7 mouse cellular contexts compared by ENCODE assay signal in genomic region chr6:39416654-39417053, GRCm38 (mm10). TPM values are rescaled to one million over a fixed set of nuclear protein-coding genes. Genes with fewer than 3 reads are reported as not detected.
DNase-seq lines count a peak whose midpoint lies in the region; ATAC-seq and TF ChIP-seq lines count a peak whose summit lies in the region.
"Not testable (repeated sequence)": the region's sequence is repeated elsewhere in the genome, so short reads cannot be mapped to it uniquely, and the experiment has no call there.

No protein-coding gene starts in this region.

- ATAC-seq in liver, embryonic 12.5 days; liver, embryonic 15.5 days (ENCODE audit: insufficient read depth); neural tube, embryonic 13.5 days (ENCODE audit: low read depth): not testable (repeated sequence)

- H3K27ac ChIP-seq in ES-Bruce4 (ENCODE audit: insufficient read depth, low read length): peak overlapping the region; percentile 99
- H3K27ac ChIP-seq in liver, embryonic 12.5 days: peak overlapping the region; percentile 70; the same call in 1 of the 2 replicates
- peak overlapping the region; percentile 77 for H3K27ac ChIP-seq in liver, embryonic 15.5 days (replicated peaks)
- H3K27ac ChIP-seq in neural tube, embryonic 13.5 days (replicated peaks): not testable (repeated sequence)

- peak overlapping the region; percentile 83 for H3K4me3 ChIP-seq in ES-Bruce4 (ENCODE audit: low read depth, low read length)
- H3K4me3 ChIP-seq in erythroblast, embryonic 14.5 days (replicated peaks): peak overlapping the region; percentile 82
- peak overlapping the region; percentile 35 for H3K4me3 ChIP-seq in liver, embryonic 12.5 days
- peak overlapping the region; percentile 99 for H3K4me3 ChIP-seq in liver, embryonic 15.5 days (replicated peaks)
- H3K4me3 ChIP-seq in neural tube, embryonic 13.5 days: not testable (repeated sequence)

- H3K4me1 ChIP-seq in ES-Bruce4 (ENCODE audit: control insufficient read depth, insufficient read depth, low read length): not testable (repeated sequence)
- H3K4me1 ChIP-seq in erythroblast, embryonic 14.5 days (ENCODE audit: control insufficient read depth): peaks cover 56% of the 10 kb centered on the region
- H3K4me1 ChIP-seq in liver, embryonic 12.5 days: peaks cover 40% of the 10 kb centered on the region
- peaks cover 50% of the 10 kb centered on the region for H3K4me1 ChIP-seq in liver, embryonic 15.5 days (replicated peaks)
- peaks cover 38% of the 10 kb centered on the region for H3K4me1 ChIP-seq in neural tube, embryonic 13.5 days (replicated peaks)

- not testable (repeated sequence) for TF ChIP-seq CTCF in ES-Bruce4 (IDR thresholded peaks at IDR 0.05; ENCODE audit: low read depth, low read length)

- TF ChIP-seq POLR2A in ES-Bruce4 (IDR thresholded peaks at IDR 0.05; ENCODE audit: insufficient read depth, low read length): not testable (repeated sequence)

- H3K4me2 ChIP-seq in liver, embryonic 12.5 days: peak overlapping the region; percentile 43
- peak overlapping the region; percentile 69 for H3K4me2 ChIP-seq in liver, embryonic 15.5 days
- 0 out of 2 replicates have a peak overlapping the region, but pooled peaks have one; percentile 16 for H3K4me2 ChIP-seq in neural tube, embryonic 13.5 days

- 0 out of 2 replicates have a peak, but pooled peaks have one; percentile 63 for TF ChIP-seq EP300 in ES-Bruce4 (IDR thresholded peaks at IDR 0.05; ENCODE audit: insufficient read depth, low read depth, low read length)

- not testable (repeated sequence) for H3K9me3 ChIP-seq in ES-Bruce4 (replicated peaks; ENCODE audit: control insufficient read depth, insufficient read depth, low read length, poor library complexity, severe bottlenecking); erythroblast, embryonic 14.5 days (ENCODE audit: control insufficient read depth, low read length); liver, embryonic 12.5 days (replicated peaks); liver, embryonic 15.5 days (replicated peaks); neural tube, embryonic 13.5 days

- peak; percentile 82 for DNase-seq in R1 (ENCODE audit: low read depth, low spot score)
- peak; percentile 13 for DNase-seq in lung, postnatal 36 days

- peak overlapping the region; percentile 96 for H3K9ac ChIP-seq in ES-Bruce4 (ENCODE audit: low read depth, poor library complexity, severe bottlenecking)
- H3K9ac ChIP-seq in liver, embryonic 12.5 days: peak overlapping the region; percentile 40; the same call in 1 of the 2 replicates
- peak overlapping the region; percentile 46; the same call in 1 of the 2 replicates for H3K9ac ChIP-seq in liver, embryonic 15.5 days
- not testable (repeated sequence) for H3K9ac ChIP-seq in neural tube, embryonic 13.5 days

- H3K36me3 ChIP-seq in ES-Bruce4 (ENCODE audit: control insufficient read depth, insufficient read depth, low read length, poor library complexity, severe bottlenecking): peaks cover 31% of the 10 kb centered on the region
- H3K36me3 ChIP-seq in erythroblast, embryonic 14.5 days (ENCODE audit: control insufficient read depth): peaks cover 62% of the 10 kb centered on the region
- H3K36me3 ChIP-seq in liver, embryonic 12.5 days: peaks cover 10% of the 10 kb centered on the region
- peaks cover 18% of the 10 kb centered on the region for H3K36me3 ChIP-seq in liver, embryonic 15.5 days (replicated peaks)
- H3K36me3 ChIP-seq in neural tube, embryonic 13.5 days: not testable (repeated sequence)

- H3K27me3 ChIP-seq in ES-Bruce4 (ENCODE audit: control insufficient read depth, insufficient read depth, low read length, poor library complexity, severe bottlenecking); neural tube, embryonic 13.5 days: not testable (repeated sequence)
- peaks cover 11% of the 10 kb centered on the region for H3K27me3 ChIP-seq in erythroblast, embryonic 14.5 days (ENCODE audit: control insufficient read depth)
- H3K27me3 ChIP-seq in liver, embryonic 12.5 days (replicated peaks): peaks cover 19% of the 10 kb centered on the region
- peaks cover 13% of the 10 kb centered on the region for H3K27me3 ChIP-seq in liver, embryonic 15.5 days

RNA-seq across cellular contexts. Expression of gene Mkrn1, which starts 3.6 kb away (rescaled TPM):
- polyA plus RNA-seq in ES-Bruce4 (2011; ENCODE audit: insufficient read depth, insufficient read length, low read depth, missing spikeins): 350 and 361 TPM in 2 replicates
- polyA plus RNA-seq in erythroblast, embryonic 14.5 days (2012): 86.9 and 108 TPM in 2 replicates
- polyA plus RNA-seq in liver, embryonic 12.5 days (2016; fragmentation: Nextera tagmentation; extraction: Ambion mirVana): 160 and 163 TPM in 2 replicates
- 229 and 259 TPM in 2 replicates for polyA plus RNA-seq in liver, embryonic 15.5 days (2015; fragmentation: Nextera tagmentation; extraction: Ambion mirVana)
- polyA plus RNA-seq in neural tube, embryonic 13.5 days (2015; fragmentation: Nextera tagmentation; extraction: Ambion mirVana): 215 and 237 TPM in 2 replicates

RNA-seq across cellular contexts. Expression of gene Rab19, which starts 35.7 kb away (rescaled TPM):
- polyA plus RNA-seq in ES-Bruce4 (2011; ENCODE audit: insufficient read depth, insufficient read length, low read depth, missing spikeins): 0.90 and 1.3 TPM in 2 replicates
- not detected in 2 replicates for polyA plus RNA-seq in erythroblast, embryonic 14.5 days (2012)
- 0.11 and 0.27 TPM in 2 replicates for polyA plus RNA-seq in liver, embryonic 12.5 days (2016; fragmentation: Nextera tagmentation; extraction: Ambion mirVana)
- polyA plus RNA-seq in liver, embryonic 15.5 days (2015; fragmentation: Nextera tagmentation; extraction: Ambion mirVana): 0.28 and 0.37 TPM in 2 replicates
- polyA plus RNA-seq in neural tube, embryonic 13.5 days (2015; fragmentation: Nextera tagmentation; extraction: Ambion mirVana): 0.44 TPM in 1 of 2 replicates, not detected in the other

RNA-seq across cellular contexts. Expression of gene Slc37a3, which starts 39.2 kb away (rescaled TPM):
- 49.6 and 52.7 TPM in 2 replicates for polyA plus RNA-seq in ES-Bruce4 (2011; ENCODE audit: insufficient read depth, insufficient read length, low read depth, missing spikeins)
- polyA plus RNA-seq in erythroblast, embryonic 14.5 days (2012): 0.05 TPM in 1 of 2 replicates, not detected in the other
- polyA plus RNA-seq in liver, embryonic 12.5 days (2016; fragmentation: Nextera tagmentation; extraction: Ambion mirVana): 8.0 and 10.3 TPM in 2 replicates
- 9.1 and 9.3 TPM in 2 replicates for polyA plus RNA-seq in liver, embryonic 15.5 days (2015; fragmentation: Nextera tagmentation; extraction: Ambion mirVana)
- 60.3 and 65.9 TPM in 2 replicates for polyA plus RNA-seq in neural tube, embryonic 13.5 days (2015; fragmentation: Nextera tagmentation; extraction: Ambion mirVana)

Comparison
In these comparisons a context has a peak if more than half of its experiments do, and no peak if none do; other contexts are left out.
1. H3K4me2 ChIP-seq: peak in every context shown above with its lines; median percentile 69 in liver, embryonic 15.5 days; 43 in liver, embryonic 12.5 days; 16 in neural tube, embryonic 13.5 days.